Mouse (Mus musculus) kidney, postnatal 10 days (tissue): ENCODE data around the gene Olfr1454.

Experiments used
- DNase-seq: peaks from one replicate; pipeline ENCODE4 v3.0.0; 2021; ENCODE audit warnings: mixed read lengths

The Olfr1454 gene

GRCm38 (mm10) chr19:13060310-13060709 is at the start of gene Olfr1454:
Gene Olfr1454 (plus strand): TSS chr19:13060610.
- no peak for DNase-seq

DNA sequence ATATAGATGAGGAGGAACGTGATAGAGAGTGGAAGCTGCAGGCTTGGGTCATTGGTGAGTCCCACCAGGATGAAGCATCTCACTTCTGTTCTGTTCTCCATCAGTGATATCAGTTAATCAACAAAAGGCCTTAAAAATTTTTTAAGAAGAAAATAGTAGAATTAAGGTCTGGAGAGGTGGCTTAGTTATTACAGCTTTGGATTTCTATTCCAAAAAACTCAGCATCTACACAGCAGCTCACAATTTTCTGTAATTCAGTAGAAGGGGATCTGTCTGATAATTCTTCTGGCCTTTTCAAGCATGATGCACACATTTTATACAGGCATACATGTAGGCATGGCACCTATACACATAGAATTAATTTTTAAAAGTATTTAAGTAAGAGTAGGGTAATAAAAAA is 32.2 kb upstream of the Olfr1454 start, which contains the start of gene Olfr1453:
Gene Olfr1453 (minus strand): TSS at position 101 of the 400 bp plus-strand sequence.
- DNase-seq: no peak

DNA sequence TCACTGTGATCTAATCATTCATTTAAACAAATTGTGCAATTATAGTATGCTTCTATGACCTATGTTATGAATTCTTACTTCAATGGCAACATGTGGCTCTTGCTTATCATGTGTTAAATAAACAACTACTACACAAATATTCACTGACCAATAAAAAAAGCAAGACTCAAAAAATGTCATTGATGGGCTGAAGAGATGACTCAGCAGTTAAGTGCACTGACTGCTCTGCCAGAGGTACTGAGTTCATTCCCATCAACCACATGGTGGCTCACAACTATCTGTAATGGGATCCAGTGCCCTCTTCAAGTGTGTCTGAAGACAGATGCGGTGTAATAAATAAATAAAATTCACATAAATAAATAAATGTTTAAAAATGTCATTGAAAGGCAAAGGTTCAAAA is 33.5 kb downstream of the Olfr1454 start:
- DNase-seq: no peak

- DNase-seq: no peak
These were observed 37.4 kb downstream of the Olfr1454 start, which contains the start of gene Olfr1457 for GRCm38 (mm10) chr19:13097791-13098190. Gene Olfr1457 (minus strand): TSS chr19:13097891.

DNA sequence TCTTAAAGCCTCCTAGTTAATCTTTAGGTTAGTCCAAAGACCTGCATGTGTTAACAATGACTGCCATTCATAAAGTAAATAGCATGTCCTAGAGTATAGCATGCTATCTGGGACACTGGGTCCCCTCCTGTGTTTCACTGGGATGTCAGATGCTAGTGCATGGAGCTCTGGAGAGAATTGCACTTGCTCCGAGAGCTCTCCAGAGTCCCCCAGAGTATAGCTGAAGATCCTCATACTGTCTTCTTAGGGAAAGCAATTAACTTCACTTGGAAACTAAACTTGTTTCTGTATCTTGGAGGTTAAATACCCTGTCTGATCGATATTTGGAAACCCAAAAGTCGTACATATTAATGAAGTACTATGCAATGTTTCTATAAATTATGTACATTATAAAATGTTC is 46.3 kb downstream of the Olfr1454 start, which contains the start of gene Olfr1458:
Gene Olfr1458 (minus strand): TSS at position 101 of the 400 bp plus-strand sequence.
- no peak for DNase-seq
